Mouse (Mus musculus) cerebellum, adult 9-10 months (tissue): ENCODE results near the gene Nxpe2.
A peak's percentile ranks its signal among the peaks of the same experiment; 100 is the strongest.

Experiments
- DNase-seq: peaks from one replicate; pipeline ENCODE4 v3.0.0; 2022

Nxpe2 gene

DNA sequence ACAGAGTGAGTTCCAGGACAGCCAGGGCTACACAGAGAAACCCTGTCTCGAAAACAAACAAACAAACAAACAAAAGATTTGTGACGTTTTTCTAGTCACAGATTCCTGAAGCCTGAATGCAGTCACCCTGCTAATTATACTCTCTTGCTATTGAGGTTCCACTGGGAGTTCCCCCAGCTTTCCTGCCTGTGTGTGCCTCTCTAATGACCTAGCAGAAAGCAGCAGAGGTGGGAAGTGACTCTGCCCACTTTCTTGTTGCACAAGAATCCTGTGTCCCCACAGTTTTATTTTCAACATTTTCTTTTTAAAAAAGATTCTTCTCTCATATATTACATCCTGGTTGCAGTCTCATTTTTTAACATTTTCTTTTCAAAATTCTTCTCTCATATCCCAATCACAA is 58.5 kb downstream of the Nxpe2 start:
- no peak for DNase-seq

DNA sequence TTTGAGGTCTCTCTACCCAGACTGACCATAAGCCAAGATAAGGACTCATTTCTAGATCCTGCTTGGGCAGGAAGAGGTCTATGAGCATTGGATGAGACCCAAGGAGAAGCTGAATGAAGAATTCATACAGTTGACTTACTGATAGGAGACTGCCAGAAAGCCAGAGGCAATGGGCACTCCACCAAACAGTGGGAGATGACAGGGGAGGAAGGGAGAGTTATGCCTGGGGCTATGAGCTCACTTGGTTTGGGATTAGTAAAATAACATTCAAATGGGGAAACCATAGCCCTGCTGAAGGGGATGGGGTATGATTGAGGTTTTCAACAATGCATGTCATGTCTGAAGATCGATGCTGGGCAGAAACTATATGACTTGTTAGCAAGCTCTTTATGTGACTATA is 63.0 kb downstream of the Nxpe2 start:
- DNase-seq, result no peak

DNA sequence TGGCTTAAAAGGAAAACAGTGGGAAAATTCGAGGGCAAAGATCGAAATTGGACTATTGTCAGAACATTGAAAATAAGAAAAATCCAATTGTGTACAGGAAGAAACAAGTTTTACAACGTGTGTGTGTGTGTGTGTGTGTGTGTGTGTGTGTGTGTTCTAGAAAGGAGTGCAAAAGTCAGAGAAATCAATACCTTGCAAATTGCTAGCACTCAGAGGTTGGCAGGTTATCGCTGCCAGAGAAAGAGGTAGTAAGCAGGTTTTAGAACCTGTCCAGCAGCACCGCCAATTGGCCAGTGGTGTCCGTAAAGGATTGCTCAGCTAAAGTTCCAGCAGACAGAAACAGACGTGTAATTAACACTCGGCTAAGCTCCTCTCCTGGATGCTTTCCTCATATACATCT is 69.0 kb downstream of the Nxpe2 start:
- DNase-seq, result no peak

DNA sequence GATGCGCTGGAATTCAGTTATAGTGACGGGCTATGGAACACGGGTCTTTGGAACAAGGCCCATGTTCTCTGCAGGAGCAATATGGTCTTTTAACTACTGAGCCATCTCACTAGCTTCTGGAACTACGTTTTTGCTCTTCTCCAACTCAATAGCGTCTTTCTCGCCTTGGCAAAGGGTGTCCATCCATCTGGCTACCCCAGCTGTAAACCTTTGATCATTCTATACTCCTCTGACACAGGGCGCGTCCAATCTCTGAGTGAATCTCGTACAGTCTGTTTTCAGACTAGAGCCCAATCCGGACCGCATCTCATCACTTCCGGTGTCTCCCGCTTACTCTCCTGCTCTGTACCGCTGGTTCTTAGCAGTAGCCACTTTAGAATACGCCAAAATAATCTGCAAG is 76.4 kb downstream of the Nxpe2 start:
- DNase-seq, result peak; percentile 7
